Mouse (Mus musculus) cerebellum, adult 18-20 months (tissue): ENCODE measurements around the gene Sept10.

Source experiments
- DNase-seq, 2 experiments: peaks; one replicate each; pipeline ENCODE4 v3.0.0; 2021

Sept10 gene

GRCm38 (mm10) chr10:59221473-59222270 is at the start of gene Sept10, which contains the start of gene Sowahc:
Gene Sept10 (minus strand): TSS chr10:59221847.
Gene Sowahc (plus strand): TSS chr10:59221953.
- peak; percentile 97 to 99 for DNase-seq

DNA sequence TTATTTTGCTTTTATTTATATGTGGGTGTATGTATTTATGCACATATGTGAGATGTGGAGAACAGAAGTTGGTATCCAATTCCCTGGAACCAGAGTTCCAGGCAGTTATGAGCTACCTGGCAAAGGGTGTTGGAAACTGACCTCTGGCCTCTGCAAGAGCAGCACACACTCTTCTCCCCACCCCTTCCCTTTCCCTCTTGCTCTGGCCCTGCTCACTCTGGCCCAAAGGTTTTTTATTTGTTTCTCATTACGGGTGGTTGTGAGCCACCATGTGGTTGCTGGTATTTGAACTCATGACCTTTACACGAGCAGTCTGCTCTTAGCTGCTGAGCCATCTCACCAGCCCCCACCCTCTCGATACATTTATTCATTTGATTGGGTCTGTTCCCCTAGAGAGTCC is 47.1 kb upstream of the Sept10 start:
- DNase-seq, result no peak

DNA sequence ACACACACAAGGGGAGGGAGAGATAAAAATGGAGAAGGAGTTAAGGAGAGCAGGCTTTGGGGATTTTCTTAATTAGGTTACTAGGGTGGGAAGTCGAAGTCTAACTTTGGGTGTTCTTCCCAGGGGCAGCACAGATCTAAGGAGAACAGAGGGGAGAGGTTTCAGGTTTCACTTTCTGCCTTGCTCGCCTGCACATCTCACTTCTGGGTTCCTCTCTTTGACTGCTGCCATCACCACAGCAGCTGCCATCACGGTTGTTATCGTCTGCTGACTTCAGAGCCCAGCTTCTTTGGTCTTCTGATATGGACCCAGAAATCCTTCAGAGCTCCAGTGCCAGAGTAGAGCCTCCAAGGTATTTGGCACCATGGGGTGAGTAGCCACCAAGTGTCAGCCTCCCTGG is 46.5 kb upstream of the Sept10 start:
- no peak for DNase-seq

DNA sequence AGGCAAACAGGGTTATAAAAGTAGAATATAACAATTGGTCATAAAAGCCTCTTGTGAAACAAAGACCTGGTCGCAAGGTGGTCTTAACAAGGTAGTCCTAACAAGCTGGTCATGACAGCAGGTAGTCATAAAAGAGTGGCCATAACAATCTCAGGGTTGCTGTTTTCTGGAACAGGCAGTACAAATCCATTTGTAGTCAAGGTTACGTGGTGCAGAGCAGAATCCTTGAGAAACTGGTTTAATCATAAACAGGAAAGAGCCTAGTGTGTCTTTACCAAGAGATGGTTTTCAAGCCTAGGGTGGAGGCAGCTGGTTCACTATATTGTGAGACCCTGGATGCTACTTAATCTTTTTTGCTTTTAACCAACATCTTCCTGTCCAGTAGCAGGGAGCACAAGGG is 45.6 kb upstream of the Sept10 start:
- DNase-seq, result no peak

GRCm38 (mm10) chr10:59266097-59266496 is 44.5 kb upstream of the Sept10 start:
- DNase-seq, result no peak

GRCm38 (mm10) chr10:59265674-59266073 is 44.0 kb upstream of the Sept10 start:
- no peak for DNase-seq

DNA sequence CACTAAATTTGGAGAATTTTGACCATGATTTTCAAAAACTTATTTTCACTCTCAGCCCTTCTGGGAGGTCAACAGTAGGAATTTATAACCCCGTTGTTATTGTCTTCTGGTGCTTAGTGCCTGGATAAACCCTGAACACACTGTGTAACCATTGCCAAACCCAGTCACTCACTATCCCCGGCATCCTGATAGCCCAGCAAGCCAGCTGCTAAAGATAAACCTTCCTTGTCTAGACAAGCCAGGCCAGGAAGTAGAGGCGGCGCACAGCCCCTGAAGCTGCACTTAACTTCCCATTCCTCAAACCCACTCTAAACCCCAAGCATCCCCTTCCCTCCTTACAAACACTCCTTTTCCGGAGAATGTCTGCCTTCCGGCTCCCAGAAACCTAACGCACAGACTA is 43.4 kb upstream of the Sept10 start:
- no peak for DNase-seq

DNA sequence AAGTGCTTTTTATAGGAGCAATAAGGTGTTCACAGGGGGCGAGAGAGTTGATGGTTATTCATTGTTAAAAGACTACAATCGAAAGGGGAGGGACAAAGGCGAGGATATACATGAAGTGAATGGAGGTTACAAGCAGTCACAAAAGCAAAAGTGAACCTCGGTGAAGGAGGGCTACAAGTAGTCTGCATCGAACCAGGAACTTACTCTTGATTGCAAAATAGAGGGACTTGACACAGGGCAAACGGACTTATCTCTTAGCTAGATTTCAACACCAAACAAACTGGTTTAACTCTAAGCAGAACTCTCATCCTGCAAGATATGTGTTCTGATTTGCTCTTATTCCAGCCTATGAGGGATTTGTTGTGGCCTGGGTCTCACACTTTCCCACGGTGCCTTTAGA is 41.3 kb upstream of the Sept10 start:
- no peak for DNase-seq

- DNase-seq, result no peak
These were observed 40.4 kb upstream of the Sept10 start for GRCm38 (mm10) chr10:59262021-59262420.

- DNase-seq, result no peak
These were observed 40.0 kb upstream of the Sept10 start for GRCm38 (mm10) chr10:59261603-59262002.

DNA sequence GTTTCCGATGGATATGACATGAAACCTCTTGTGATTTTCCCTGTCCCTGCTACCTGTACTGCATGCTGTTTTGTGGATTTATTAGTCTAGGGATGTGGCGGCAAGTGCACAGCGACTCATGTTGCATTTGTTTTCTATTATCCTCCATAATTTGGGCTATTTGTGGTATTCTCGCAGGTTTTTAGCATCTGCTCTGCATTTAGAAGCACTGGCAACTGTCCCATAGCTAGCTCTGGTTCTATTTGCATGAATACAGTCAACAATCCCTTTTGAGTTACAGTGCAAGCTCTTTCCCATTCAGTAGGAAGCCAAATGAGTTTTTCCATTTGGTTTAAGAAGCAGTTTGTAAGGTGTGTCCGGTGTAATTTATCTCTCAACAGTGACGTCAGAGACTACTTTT is 37.9 kb upstream of the Sept10 start:
- no peak for DNase-seq

DNA sequence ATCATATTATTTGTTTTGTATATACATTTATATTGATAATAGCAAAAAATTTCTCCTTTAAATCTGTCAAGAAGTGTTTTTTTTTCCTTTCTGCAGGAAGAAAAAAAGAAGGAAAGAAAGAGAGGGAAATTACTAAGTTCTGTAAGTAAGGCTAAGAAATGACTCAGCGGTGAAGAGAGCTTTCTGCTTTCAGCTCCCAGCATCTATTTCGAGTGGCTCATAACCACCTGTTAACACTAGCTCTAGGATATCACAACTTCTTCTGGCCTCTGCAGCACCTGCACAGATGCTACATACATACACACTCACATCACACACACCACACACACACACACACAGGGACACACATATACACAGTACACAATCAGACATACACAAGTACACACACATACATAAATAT is 34.9 kb upstream of the Sept10 start:
- no peak for DNase-seq

- no peak for DNase-seq
These were observed 32.0 kb upstream of the Sept10 start for GRCm38 (mm10) chr10:59253541-59254079.

GRCm38 (mm10) chr10:59252396-59252795 is 30.7 kb upstream of the Sept10 start:
- DNase-seq, result no peak

DNA sequence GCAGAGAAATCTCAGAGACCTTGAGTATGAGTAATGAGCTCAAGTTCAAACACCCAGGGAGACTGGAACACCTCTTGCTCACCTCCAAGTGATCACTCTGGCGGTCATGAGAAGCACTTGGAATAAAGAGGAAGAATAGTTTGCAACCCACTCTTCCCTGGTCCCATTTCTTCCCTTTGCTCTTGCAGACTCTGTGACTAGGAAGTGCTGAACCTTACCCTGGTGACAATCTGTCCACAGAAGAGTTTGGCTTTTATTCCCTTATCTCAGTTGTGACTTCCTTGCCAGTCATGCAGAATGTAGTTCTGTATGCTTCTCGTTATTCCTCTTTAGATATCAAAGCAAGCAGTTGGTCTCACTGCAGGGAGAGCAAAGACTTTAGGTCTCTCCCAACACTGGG is 30.3 kb upstream of the Sept10 start:
- no peak for DNase-seq

DNA sequence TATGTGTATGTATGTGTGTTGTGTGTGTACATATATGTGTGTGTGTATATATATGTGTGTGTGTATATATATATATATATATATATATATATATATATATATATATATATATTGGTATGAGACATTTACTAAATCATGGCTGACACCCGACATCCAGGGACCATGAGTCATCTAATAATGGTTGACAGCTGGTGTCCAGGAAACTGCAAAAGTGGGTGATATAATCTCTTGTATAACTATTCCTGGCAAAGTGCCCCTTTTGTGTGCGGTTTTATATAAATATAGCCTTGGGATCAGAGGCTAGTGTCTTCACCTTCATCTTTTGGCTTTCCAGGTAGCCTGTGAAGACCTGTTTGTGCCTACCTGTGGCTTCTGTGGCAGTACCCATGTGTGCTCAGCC is 29.0 kb upstream of the Sept10 start:
- DNase-seq, result no peak

DNA sequence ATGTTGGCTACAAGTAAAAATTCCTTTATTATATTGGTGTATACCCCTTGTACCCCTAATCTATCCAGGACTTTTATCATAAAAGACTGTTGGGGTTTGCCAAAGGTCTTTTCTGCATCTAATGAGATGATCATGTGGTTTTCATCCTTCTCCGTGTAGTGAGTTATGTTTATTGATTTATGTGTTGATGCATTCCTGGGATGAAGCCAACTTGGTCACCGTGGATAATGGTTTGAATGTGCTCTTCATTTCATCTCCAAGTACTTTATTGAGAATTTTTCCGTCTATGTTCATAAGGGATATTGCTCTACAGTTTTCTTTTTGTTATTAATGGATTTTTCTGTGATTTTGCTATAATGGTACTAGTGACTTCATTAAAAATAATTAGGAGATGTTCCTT is 27.9 kb upstream of the Sept10 start:
- no peak for DNase-seq

GRCm38 (mm10) chr10:59241141-59241541 is 19.5 kb upstream of the Sept10 start:
- DNase-seq, result no peak

- DNase-seq, result no peak
These were observed 16.1 kb upstream of the Sept10 start for GRCm38 (mm10) chr10:59237757-59238156.

- DNase-seq, result no peak
These were observed 14.8 kb upstream of the Sept10 start for GRCm38 (mm10) chr10:59236486-59236885.

GRCm38 (mm10) chr10:59235847-59236246 is 14.2 kb upstream of the Sept10 start:
- no peak for DNase-seq

GRCm38 (mm10) chr10:59235227-59235626 is 13.6 kb upstream of the Sept10 start:
- no peak for DNase-seq

GRCm38 (mm10) chr10:59229205-59229820 is 7.7 kb upstream of the Sept10 start:
- DNase-seq, result no peak

- no peak for DNase-seq
These were observed 3.5 kb upstream of the Sept10 start for GRCm38 (mm10) chr10:59225137-59225536.
